Mouse (Mus musculus) liver, embryonic 15.5 days (tissue): ENCODE measurements at regions not wholly inside any gene's neighbourhood (a gene's known extent, or its start where the extent isn't known, plus 50 kb on each side); places are given as distances from the start of the nearest gene placed in this dataset.

Experiments used
- ATAC-seq: fragments of 200-750 bp; cut with Nextera tagmentation; 2 replicates; pipeline ENCODE4 v1.8.0; 2017; ENCODE audit warnings: moderate number of reproducible peaks, mild to moderate bottlenecking, moderate library complexity; ENCODE audit not compliant: insufficient read depth
- H3K27ac ChIP-seq: fragments of 300-500 bp; sonication (generic); replicated peaks from 2 replicates; pipeline ENCODE4 v1.5.1; 2015; ENCODE audit warnings: mild to moderate bottlenecking, inconsistent platforms
- H3K27me3 ChIP-seq: fragments of 300-500 bp; sonication (generic); 2 replicates; pipeline ENCODE4 v1.6.1; 2015; ENCODE audit warnings: mild to moderate bottlenecking, inconsistent platforms
- H3K36me3 ChIP-seq: fragments of 300-500 bp; sonication (generic); replicated peaks from 2 replicates; pipeline ENCODE4 v1.6.1; 2015; ENCODE audit warnings: moderate library complexity, mild to moderate bottlenecking, inconsistent platforms
- H3K4me1 ChIP-seq: fragments of 300-500 bp; sonication (generic); replicated peaks from 2 replicates; pipeline ENCODE4 v1.6.1; 2015; ENCODE audit warnings: inconsistent platforms
- H3K4me2 ChIP-seq: fragments of 300-500 bp; sonication (generic); 2 replicates; pipeline ENCODE4 v1.6.1; 2015; ENCODE audit warnings: moderate library complexity, mild to moderate bottlenecking, inconsistent platforms
- H3K4me3 ChIP-seq: fragments of 300-500 bp; sonication (generic); replicated peaks from 2 replicates; pipeline ENCODE4 v1.5.1; 2015; ENCODE audit warnings: mild to moderate bottlenecking, inconsistent platforms
- H3K9ac ChIP-seq: fragments of 300-500 bp; sonication (generic); 2 replicates; pipeline ENCODE4 v1.6.1; 2015; ENCODE audit warnings: moderate library complexity, mild to moderate bottlenecking, inconsistent platforms
- H3K9me3 ChIP-seq: fragments of 300-500 bp; sonication (generic); replicated peaks from 2 replicates; pipeline ENCODE4 v1.6.1; 2016; ENCODE audit warnings: inconsistent platforms
- WGBS: fragments of 180-500 bp; shearing (Covaris S2); methylation state at CpG from one replicate; pipeline ENCODE4 v1.1.7; 2015; ENCODE audit warnings: mixed read lengths; ENCODE audit not compliant: insufficient replicate concordance; 5-methylcytosine and 5-hydroxymethylcytosine counted together

- Histone ChIP-seq H3K36me3 (no peaks in the 10 kb centered on the region), H3K27ac (no peak overlapping the region), H3K4me2 (no peak overlapping the region), H3K9me3 (no peaks in the 10 kb centered on the region), H3K9ac (no peak overlapping the region), H3K4me3 (no peak overlapping the region), H3K27me3 (no peaks in the 10 kb centered on the region), H3K4me1 (no peaks in the 10 kb centered on the region)
- WGBS = 56% methylated on average over 10 of the region's 10 CpGs
- ATAC-seq = no peak
These were observed 56.1 kb downstream of the Gm4791 start for GRCm38 (mm10) chr9:47054595-47054994.

- no peak for ATAC-seq
- Histone ChIP-seq H3K4me1 (no peaks in the 10 kb centered on the region), H3K4me2 (no peak overlapping the region), H3K9ac (no peak overlapping the region), H3K27ac (no peak overlapping the region), H3K9me3 (no peaks in the 10 kb centered on the region), H3K4me3 (no peak overlapping the region), H3K36me3 (no peaks in the 10 kb centered on the region), H3K27me3 (no peaks in the 10 kb centered on the region)
- 68% methylated on average over 6 of the region's 6 CpGs for WGBS
These were observed 57.0 kb downstream of the Gm4791 start for GRCm38 (mm10) chr9:47055558-47055957.

GRCm38 (mm10) chr9:47059339-47060005, 60.9 kb downstream of the Gm4791 start:
- Histone ChIP-seq H3K9me3 (no peaks in the 10 kb centered on the region), H3K4me1 (no peaks in the 10 kb centered on the region), H3K27me3 (no peaks in the 10 kb centered on the region), H3K36me3 (no peaks in the 10 kb centered on the region), H3K4me3 (no peak overlapping the region), H3K27ac (no peak overlapping the region), H3K4me2 (no peak overlapping the region), H3K9ac (no peak overlapping the region)
- 60% methylated on average over 7 of the region's 7 CpGs for WGBS
- ATAC-seq = no peak

GRCm38 (mm10) chr9:47060757-47061156, 62.2 kb downstream of the Gm4791 start:
- H3K9ac ChIP-seq = no peak overlapping the region
- H3K27me3 ChIP-seq = no peaks in the 10 kb centered on the region
- H3K4me3 ChIP-seq = no peak overlapping the region
- H3K4me1 ChIP-seq = no peaks in the 10 kb centered on the region
- 47% methylated on average over 2 of the region's 2 CpGs for WGBS
- no peak overlapping the region for H3K27ac ChIP-seq
- H3K4me2 ChIP-seq = no peak overlapping the region
- H3K36me3 ChIP-seq = no peaks in the 10 kb centered on the region
- no peaks in the 10 kb centered on the region for H3K9me3 ChIP-seq
- no peak for ATAC-seq

GRCm38 (mm10) chr9:47062516-47062915, 64.0 kb downstream of the Gm4791 start:
- H3K27me3 ChIP-seq = no peaks in the 10 kb centered on the region
- no peak overlapping the region for H3K9ac ChIP-seq
- WGBS = 63% methylated on average over 7 of the region's 7 CpGs
- no peak for ATAC-seq
- H3K9me3 ChIP-seq = no peaks in the 10 kb centered on the region
- no peaks in the 10 kb centered on the region for H3K4me1 ChIP-seq
- no peak overlapping the region for H3K4me2 ChIP-seq
- H3K36me3 ChIP-seq = no peaks in the 10 kb centered on the region
- no peak overlapping the region for H3K4me3 ChIP-seq
- no peak overlapping the region for H3K27ac ChIP-seq

- Histone ChIP-seq H3K9ac (no peak overlapping the region), H3K27me3 (no peaks in the 10 kb centered on the region), H3K4me2 (no peak overlapping the region), H3K36me3 (no peaks in the 10 kb centered on the region), H3K27ac (no peak overlapping the region), H3K4me3 (no peak overlapping the region), H3K9me3 (no peaks in the 10 kb centered on the region), H3K4me1 (no peaks in the 10 kb centered on the region)
- WGBS = 58% methylated on average over 5 of the region's 5 CpGs
- no peak for ATAC-seq
These were observed 65.2 kb downstream of the Gm4791 start for GRCm38 (mm10) chr9:47063751-47064150.

- no peak overlapping the region for H3K27ac ChIP-seq
- no peaks in the 10 kb centered on the region for H3K4me1 ChIP-seq
- H3K4me2 ChIP-seq = no peak overlapping the region
- ATAC-seq = no peak
- no peaks in the 10 kb centered on the region for H3K27me3 ChIP-seq
- no peaks in the 10 kb centered on the region for H3K9me3 ChIP-seq
- WGBS = 51% methylated on average over 5 of the region's 5 CpGs
- H3K9ac ChIP-seq = no peak overlapping the region
- no peaks in the 10 kb centered on the region for H3K36me3 ChIP-seq
- no peak overlapping the region for H3K4me3 ChIP-seq
These were observed 66.0 kb downstream of the Gm4791 start for GRCm38 (mm10) chr9:47064463-47065032.

GRCm38 (mm10) chr9:47069436-47069835, 70.9 kb downstream of the Gm4791 start:
- Histone ChIP-seq H3K4me1 (no peaks in the 10 kb centered on the region), H3K9ac (no peak overlapping the region), H3K36me3 (no peaks in the 10 kb centered on the region), H3K4me3 (no peak overlapping the region), H3K27ac (no peak overlapping the region), H3K9me3 (no peaks in the 10 kb centered on the region), H3K4me2 (no peak overlapping the region), H3K27me3 (no peaks in the 10 kb centered on the region)
- ATAC-seq = no peak
- WGBS = 28% methylated on average over 5 of the region's 5 CpGs

GRCm38 (mm10) chr9:47070958-47071357, 72.4 kb downstream of the Gm4791 start:
- Histone ChIP-seq H3K4me1 (no peaks in the 10 kb centered on the region), H3K36me3 (no peaks in the 10 kb centered on the region), H3K9me3 (no peaks in the 10 kb centered on the region), H3K27me3 (no peaks in the 10 kb centered on the region), H3K27ac (no peak overlapping the region), H3K9ac (no peak overlapping the region), H3K4me2 (no peak overlapping the region), H3K4me3 (no peak overlapping the region)
- no peak for ATAC-seq
- 83% methylated on average over 5 of the region's 5 CpGs for WGBS

- Histone ChIP-seq H3K9ac (no peak overlapping the region), H3K4me3 (no peak overlapping the region), H3K27ac (no peak overlapping the region), H3K4me1 (no peaks in the 10 kb centered on the region), H3K4me2 (no peak overlapping the region), H3K36me3 (no peaks in the 10 kb centered on the region), H3K27me3 (no peaks in the 10 kb centered on the region), H3K9me3 (no peaks in the 10 kb centered on the region)
- no peak for ATAC-seq
- WGBS = 37% methylated on average over 6 of the region's 6 CpGs
These were observed 78.4 kb downstream of the Gm4791 start for GRCm38 (mm10) chr9:47076946-47077345.

- no peak overlapping the region for H3K27ac ChIP-seq
- no peak for ATAC-seq
- H3K9ac ChIP-seq = no peak overlapping the region
- H3K27me3 ChIP-seq = no peaks in the 10 kb centered on the region
- no peaks in the 10 kb centered on the region for H3K9me3 ChIP-seq
- H3K4me2 ChIP-seq = no peak overlapping the region
- 27% methylated on average over 2 of the region's 2 CpGs for WGBS
- no peaks in the 10 kb centered on the region for H3K36me3 ChIP-seq
- H3K4me3 ChIP-seq = no peak overlapping the region
- H3K4me1 ChIP-seq = no peaks in the 10 kb centered on the region
These were observed 78.9 kb downstream of the Gm4791 start for GRCm38 (mm10) chr9:47077416-47077815.

GRCm38 (mm10) chr9:47077945-47078344, 79.4 kb downstream of the Gm4791 start:
- H3K4me2 ChIP-seq = no peak overlapping the region
- no peaks in the 10 kb centered on the region for H3K27me3 ChIP-seq
- 72% methylated on average over 3 of the region's 3 CpGs for WGBS
- no peak overlapping the region for H3K4me3 ChIP-seq
- no peak for ATAC-seq
- H3K36me3 ChIP-seq = no peaks in the 10 kb centered on the region
- no peaks in the 10 kb centered on the region for H3K9me3 ChIP-seq
- H3K9ac ChIP-seq = no peak overlapping the region
- no peak overlapping the region for H3K27ac ChIP-seq
- H3K4me1 ChIP-seq = no peaks in the 10 kb centered on the region
